Mouse (Mus musculus) small intestine, adult 2 months (tissue): ENCODE results near the gene Fndc1. TPM values are rescaled to one million over a fixed set of nuclear protein-coding genes. Genes with fewer than 3 reads are reported as not detected.

Experiments
- H3K27ac ChIP-seq: fragments of 200-500 bp; 2 replicates; pipeline ENCODE4 v1.5.1; 2012; ENCODE audit warnings: low read depth, low read length, control low read depth, inconsistent platforms; ENCODE audit not compliant: insufficient read depth
- H3K27me3 ChIP-seq: fragments of 200-500 bp; 2 replicates; pipeline ENCODE4 v1.6.1; 2012; ENCODE audit warnings: mild to moderate bottlenecking, moderate library complexity, low read length, inconsistent platforms; ENCODE audit not compliant: control insufficient read depth, insufficient read depth
- H3K36me3 ChIP-seq: fragments of 200-500 bp; 2 replicates; pipeline ENCODE4 v1.6.1; 2012; ENCODE audit warnings: mild to moderate bottlenecking, low read length, control low read depth, inconsistent platforms; ENCODE audit not compliant: control insufficient read depth, insufficient read depth
- H3K4me1 ChIP-seq: fragments of 200-500 bp; 2 replicates; pipeline ENCODE4 v1.6.1; 2012; ENCODE audit warnings: low read length, inconsistent platforms, mixed read lengths; ENCODE audit not compliant: control insufficient read depth, insufficient read depth, insufficient read length
- H3K4me3 ChIP-seq: fragments of 200-500 bp; 2 replicates; pipeline ENCODE4 v1.5.1; 2012; ENCODE audit warnings: low read depth, mild to moderate bottlenecking, control low read depth, inconsistent platforms, low read length, moderate library complexity
- CTCF ChIP-seq: fragments of 200-500 bp; IDR thresholded peaks from 2 replicates; pipeline ENCODE4 v1.5.1; 2012; ENCODE audit warnings: low read depth, mild to moderate bottlenecking, control low read depth, inconsistent platforms, low read length, moderate library complexity, mixed read lengths; ENCODE audit not compliant: insufficient replicate concordance, insufficient read length; ENCODE audit errors: extremely low read depth
- POLR2A ChIP-seq: fragments of 200-500 bp; IDR thresholded peaks from 2 replicates; pipeline ENCODE4 v1.6.1; 2012; ENCODE audit warnings: low read depth, mild to moderate bottlenecking, control low read depth, inconsistent platforms, low read length, moderate library complexity
- WGBS: fragments of 180-500 bp; shearing (Covaris S2); methylation state at CpG from one replicate; pipeline ENCODE4 v1.1.7; 2018; 5-methylcytosine and 5-hydroxymethylcytosine counted together
- polyA plus RNA-seq: library from polyadenylated mRNA; depleted of rRNA; stranded (reverse); fragments of >200 nt; gene quantifications from 2 replicates; pipeline ENCODE4 v1.2.3, GENCODE M21; 2012; rRNA removed

Fndc1 gene
- 4.8 and 12.0 TPM in 2 replicates for polyA plus RNA-seq

DNA sequence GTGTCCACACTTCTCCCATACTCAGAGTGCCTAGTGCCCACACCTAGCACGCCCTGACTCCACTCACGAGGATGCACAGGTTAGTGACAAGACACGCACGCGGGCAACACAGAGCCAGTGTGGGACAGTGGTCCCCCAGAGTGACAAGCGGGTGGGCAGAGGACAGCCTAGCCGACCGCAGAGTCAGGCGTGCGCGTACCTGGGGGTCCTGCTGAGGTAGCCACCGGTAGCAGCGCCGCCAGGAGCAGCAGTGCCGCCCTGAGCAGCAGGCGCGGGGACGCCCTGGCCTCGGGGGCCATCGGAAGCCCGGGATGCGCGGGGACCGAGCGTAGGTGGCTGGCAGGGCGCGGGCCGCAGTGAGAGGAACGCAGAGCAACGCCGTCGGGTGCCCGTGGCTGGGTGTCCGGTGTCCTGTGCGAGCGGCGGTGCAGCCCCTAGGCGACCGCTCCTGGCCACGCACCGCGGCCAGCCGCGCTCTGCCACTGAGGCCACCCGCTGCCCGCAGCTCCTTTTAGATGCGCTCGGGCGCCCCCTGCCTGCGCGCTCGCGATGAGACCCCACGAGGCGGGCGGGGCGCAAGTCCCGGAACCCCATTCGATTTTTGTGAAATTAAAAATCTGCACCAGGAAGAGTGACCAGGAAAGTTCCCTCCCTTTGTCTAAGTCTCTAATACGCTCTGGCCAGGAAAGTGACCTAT, at the start of gene Fndc1:
Fndc1 (minus strand) TSS at position 484 of the 697 bp plus-strand sequence.
- TF ChIP-seq CTCF: peak; percentile 46; the same call in 1 of the 2 replicates
- no peak for TF ChIP-seq POLR2A
- H3K4me3 ChIP-seq: peak within 1 kb of the TSS; percentile 49
- no peak within 1 kb of the TSS for H3K27ac ChIP-seq
- H3K4me1 ChIP-seq: peaks cover 4% of the 10 kb centered on the region; the same call in 1 of the 2 replicates
- WGBS: 4% methylated on average over 60 of the region's 60 CpGs
- peaks cover 8% of the 10 kb centered on the region; the same call in 1 of the 2 replicates for H3K27me3 ChIP-seq
- no peaks in the 10 kb centered on the region for H3K36me3 ChIP-seq

DNA sequence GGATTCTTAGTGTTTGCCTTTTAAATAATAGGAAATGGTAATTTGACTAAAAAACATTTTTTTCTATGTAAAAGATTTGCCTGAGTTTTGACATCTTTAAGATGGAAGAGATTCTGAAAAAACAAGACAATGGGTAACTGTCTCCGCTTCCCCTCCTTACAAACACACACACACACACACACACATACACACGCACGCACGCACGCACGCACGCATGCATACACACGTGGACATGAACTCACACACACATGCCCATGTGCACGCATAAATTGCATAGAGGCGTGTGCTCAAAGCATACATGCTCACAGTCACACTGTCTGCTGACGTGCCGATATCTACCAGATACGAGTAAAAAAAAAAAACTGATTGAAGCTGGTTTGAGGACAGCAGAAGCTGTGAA, 49.4 kb upstream of the Fndc1 start:
- Histone ChIP-seq H3K27me3 (no peaks in the 10 kb centered on the region), H3K36me3 (no peaks in the 10 kb centered on the region), H3K4me1 (no peaks in the 10 kb centered on the region), H3K27ac (no peak overlapping the region), H3K4me3 (no peak overlapping the region)
- 85% methylated on average over 13 of the region's 13 CpGs for WGBS
- TF ChIP-seq POLR2A: no peak
- TF ChIP-seq CTCF: no peak

DNA sequence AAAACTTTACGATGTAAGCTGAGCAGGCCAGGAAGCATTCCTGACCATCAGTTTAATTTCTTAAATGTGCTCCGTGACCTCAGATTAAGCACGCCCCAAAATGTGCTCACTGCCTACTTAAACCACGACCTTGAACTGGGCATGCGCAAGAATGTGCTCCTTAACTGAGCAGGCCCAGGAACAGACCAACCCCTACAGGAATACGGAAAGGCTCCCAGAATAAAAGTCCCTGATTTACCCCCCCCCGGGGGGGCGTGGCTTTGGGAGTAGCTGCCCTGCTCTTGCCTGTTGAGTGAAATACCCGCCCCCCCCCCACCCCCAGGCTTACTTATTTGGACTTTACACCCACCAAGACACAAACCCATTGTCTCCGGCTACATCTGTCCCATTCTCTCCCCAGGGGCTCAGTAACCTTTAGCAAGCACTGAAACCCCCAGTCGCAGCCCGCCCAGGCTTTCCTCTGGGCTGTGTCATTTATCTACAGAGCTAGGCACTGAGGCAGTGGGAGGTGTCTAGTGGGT, 48.9 kb upstream of the Fndc1 start:
- TF ChIP-seq POLR2A (no peak), CTCF (no peak)
- Histone ChIP-seq H3K4me3 (no peak overlapping the region), H3K27me3 (no peaks in the 10 kb centered on the region), H3K36me3 (no peaks in the 10 kb centered on the region), H3K27ac (no peak overlapping the region), H3K4me1 (no peaks in the 10 kb centered on the region)
- 30% methylated on average over 12 of the region's 12 CpGs for WGBS

DNA sequence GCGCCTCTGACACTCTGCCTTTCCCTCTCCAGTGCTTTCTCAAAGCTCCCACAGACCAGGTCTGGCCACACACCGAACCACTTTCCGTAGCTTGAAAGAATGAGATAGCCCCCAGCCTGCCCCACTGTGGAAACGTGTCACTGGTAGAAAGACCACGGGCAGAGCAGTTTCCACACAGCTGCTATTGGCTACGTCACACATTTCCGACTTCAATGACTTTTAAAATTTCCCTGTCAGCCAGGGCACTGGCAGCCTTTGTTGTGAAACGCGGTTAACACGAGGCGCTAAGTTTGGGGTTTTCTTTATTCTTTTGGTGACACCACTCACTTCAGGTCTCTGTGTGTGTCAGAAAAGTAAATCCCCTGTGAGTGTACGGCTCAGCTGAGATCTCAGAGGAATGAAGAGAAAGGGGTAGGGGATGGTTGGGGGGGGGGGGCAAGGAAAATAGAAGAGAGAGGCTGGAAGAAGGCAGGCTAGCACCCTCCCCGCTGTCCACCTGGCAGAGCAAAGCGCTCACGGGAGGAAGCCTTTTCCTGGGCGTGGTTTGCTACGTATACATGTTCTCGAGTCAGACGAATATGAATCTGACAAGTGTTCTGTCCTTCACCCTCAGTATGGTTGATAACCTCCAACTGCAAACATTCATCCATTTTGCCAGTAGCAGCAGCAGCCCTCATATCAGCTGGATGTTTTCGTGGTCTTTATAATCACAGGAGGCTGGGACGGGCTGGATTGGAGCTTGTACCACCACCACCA, 47.9 kb upstream of the Fndc1 start:
- TF ChIP-seq POLR2A: no peak
- no peak for TF ChIP-seq CTCF
- WGBS: 72% methylated on average over 21 of the region's 21 CpGs
- Histone ChIP-seq H3K4me3 (no peak overlapping the region), H3K36me3 (no peaks in the 10 kb centered on the region), H3K27ac (no peak overlapping the region), H3K27me3 (no peaks in the 10 kb centered on the region), H3K4me1 (no peaks in the 10 kb centered on the region)

DNA sequence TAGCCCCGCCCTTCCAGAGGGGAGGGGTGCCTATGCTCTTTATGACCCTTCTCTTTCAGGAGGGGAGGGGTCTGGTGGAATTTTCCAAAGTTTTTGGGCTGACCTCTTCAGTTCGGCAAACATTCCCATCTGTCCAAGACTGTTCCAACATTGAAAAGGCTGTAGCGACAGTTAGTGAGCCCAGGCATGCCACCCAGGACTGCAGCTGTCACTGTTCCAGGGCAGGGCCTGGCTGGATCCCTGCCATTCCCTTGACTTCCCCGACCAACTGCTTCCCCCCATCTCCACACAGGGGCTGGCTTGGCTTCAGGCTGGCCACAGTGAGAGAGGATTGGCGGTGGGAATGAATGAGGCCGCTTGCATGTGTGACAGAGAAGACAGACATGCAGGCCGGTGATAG, 46.3 kb upstream of the Fndc1 start:
- H3K36me3 ChIP-seq: no peaks in the 10 kb centered on the region
- H3K4me1 ChIP-seq: no peaks in the 10 kb centered on the region
- no peaks in the 10 kb centered on the region for H3K27me3 ChIP-seq
- no peak overlapping the region for H3K4me3 ChIP-seq
- H3K27ac ChIP-seq: no peak overlapping the region
- 72% methylated on average over 7 of the region's 7 CpGs for WGBS
- TF ChIP-seq CTCF (no peak), POLR2A (no peak)

DNA sequence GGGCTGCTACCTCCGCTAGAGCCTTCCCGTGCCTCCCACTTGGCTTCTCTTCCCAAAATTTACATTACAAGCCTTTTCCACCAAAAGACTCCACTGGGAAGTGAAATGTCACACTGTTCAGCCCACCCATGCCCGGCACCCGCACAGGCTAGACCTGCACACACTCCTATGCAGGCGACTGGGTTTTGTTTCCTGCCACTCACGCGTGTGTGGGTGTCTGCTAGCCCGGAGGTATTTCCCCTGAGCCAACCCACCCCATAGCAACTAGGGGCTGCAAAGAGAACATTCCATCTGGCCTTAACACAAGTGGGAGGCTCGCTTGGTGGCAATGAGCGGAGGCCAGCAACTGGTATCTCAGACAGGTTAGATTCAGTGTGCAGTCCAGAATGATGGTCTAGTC, 44.7 kb upstream of the Fndc1 start:
- TF ChIP-seq POLR2A: no peak
- no peak for TF ChIP-seq CTCF
- WGBS: 81% methylated on average over 10 of the region's 10 CpGs
- H3K4me3 ChIP-seq: no peak overlapping the region

DNA sequence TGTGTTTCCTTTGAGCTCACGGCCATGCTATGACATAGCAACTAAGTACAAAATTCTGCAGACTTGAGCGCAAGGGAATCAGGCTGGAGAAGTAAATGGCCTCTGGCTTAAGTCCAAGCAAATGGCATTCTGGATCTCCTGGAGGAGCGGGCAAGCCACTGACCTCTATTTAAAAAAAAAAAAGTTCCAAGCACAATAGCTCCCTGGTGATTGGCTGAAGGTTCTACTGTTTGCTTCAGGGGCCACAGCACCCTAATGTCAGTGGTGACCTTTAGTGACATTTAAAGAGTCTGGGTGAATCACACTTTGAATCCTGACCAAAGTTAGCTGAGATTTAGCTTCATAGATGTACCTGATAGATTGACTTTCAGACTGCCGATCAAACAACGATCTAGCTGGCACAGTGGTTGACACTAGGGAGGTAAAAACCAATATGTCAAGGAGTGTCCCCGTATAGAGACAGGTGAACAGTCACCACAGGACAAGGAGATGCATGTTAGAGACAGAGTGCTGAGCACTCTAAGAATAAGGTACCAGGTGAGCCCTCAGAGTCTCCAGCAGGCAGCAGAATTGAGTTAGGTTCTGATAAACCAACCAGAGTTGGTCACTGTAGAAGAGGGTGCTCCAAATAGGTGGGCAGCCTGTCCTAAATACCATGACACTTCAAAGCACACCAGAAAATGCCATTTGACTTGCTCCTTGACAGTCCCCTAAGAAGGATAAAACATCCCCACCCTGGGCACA, 43.9 kb upstream of the Fndc1 start:
- Histone ChIP-seq H3K4me3 (no peak overlapping the region), H3K36me3 (no peaks in the 10 kb centered on the region), H3K4me1 (no peaks in the 10 kb centered on the region), H3K27ac (no peak overlapping the region), H3K27me3 (no peaks in the 10 kb centered on the region)
- 59% methylated on average over 6 of the region's 6 CpGs for WGBS
- no peak for TF ChIP-seq CTCF
- TF ChIP-seq POLR2A: no peak

More for the DNA sequence above, 44.7 kb upstream of the Fndc1 start:
- no peaks in the 10 kb centered on the region for H3K4me1 ChIP-seq
- no peak overlapping the region for H3K27ac ChIP-seq
- H3K27me3 ChIP-seq: no peaks in the 10 kb centered on the region
- H3K36me3 ChIP-seq: no peaks in the 10 kb centered on the region
